Mouse (Mus musculus) embryo, embryonic 10 days (tissue): ENCODE measurements around the gene Dnah1.
A peak's percentile ranks its signal among the peaks of the same experiment; 100 is the strongest.

Source experiments
- DNase-seq: peaks from one replicate; pipeline ENCODE4 v3.0.0-alpha.2; 2015; ENCODE audit warnings: low spot score

The Dnah1 gene

GRCm38 (mm10) chr14:31317754-31318153 lies 5.9 kb downstream of the Dnah1 start:
- no peak for DNase-seq

GRCm38 (mm10) chr14:31316613-31317012 lies 7.1 kb downstream of the Dnah1 start:
- no peak for DNase-seq

- no peak for DNase-seq
These were observed 10.5 kb downstream of the Dnah1 start for GRCm38 (mm10) chr14:31313192-31313591.

GRCm38 (mm10) chr14:31285728-31286127 lies 38.0 kb downstream of the Dnah1 start:
- no peak for DNase-seq

- DNase-seq, result peak; percentile 85
These were observed 51.5 kb downstream of the Dnah1 start for GRCm38 (mm10) chr14:31272164-31272563.

GRCm38 (mm10) chr14:31271121-31271520 lies 52.6 kb downstream of the Dnah1 start:
- DNase-seq, result no peak

- DNase-seq, result peak; percentile 86
These were observed 54.1 kb downstream of the Dnah1 start for GRCm38 (mm10) chr14:31269456-31270100.

GRCm38 (mm10) chr14:31268301-31269001 lies 55.2 kb downstream of the Dnah1 start:
- peak; percentile 64 for DNase-seq

GRCm38 (mm10) chr14:31267649-31268048 lies 56.0 kb downstream of the Dnah1 start:
- DNase-seq, result no peak

- DNase-seq, result no peak
These were observed 62.8 kb downstream of the Dnah1 start for GRCm38 (mm10) chr14:31260932-31261331.

- DNase-seq, result no peak
These were observed 63.3 kb downstream of the Dnah1 start for GRCm38 (mm10) chr14:31260374-31260773.

- no peak for DNase-seq
These were observed 65.1 kb downstream of the Dnah1 start for GRCm38 (mm10) chr14:31258476-31259050.

GRCm38 (mm10) chr14:31252091-31252490 lies 71.6 kb downstream of the Dnah1 start:
- DNase-seq, result no peak

- DNase-seq, result no peak
These were observed 72.1 kb downstream of the Dnah1 start for GRCm38 (mm10) chr14:31251626-31252025.

GRCm38 (mm10) chr14:31251084-31251604 lies 72.6 kb downstream of the Dnah1 start, which contains the start of the genes Phf7 and Bap1:
Phf7 (minus strand) TSS chr14:31251317.
Bap1 (plus strand) TSS chr14:31251450.
- DNase-seq, result peak; percentile 99

- DNase-seq, result peak; percentile 80
These were observed 73.2 kb downstream of the Dnah1 start for GRCm38 (mm10) chr14:31250222-31251083.

GRCm38 (mm10) chr14:31248396-31248795 lies 75.3 kb downstream of the Dnah1 start:
- no peak for DNase-seq

GRCm38 (mm10) chr14:31245946-31246345 lies 77.8 kb downstream of the Dnah1 start:
- DNase-seq, result no peak

- no peak for DNase-seq
These were observed 78.9 kb downstream of the Dnah1 start for GRCm38 (mm10) chr14:31244777-31245176.

GRCm38 (mm10) chr14:31240528-31240927 lies 83.2 kb downstream of the Dnah1 start:
- no peak for DNase-seq

GRCm38 (mm10) chr14:31237101-31237882 lies 86.4 kb downstream of the Dnah1 start:
- DNase-seq, result no peak
